Mouse (Mus musculus): Measurements from ENCODE around the gene Tmem164. TPM values are rescaled to one million over a fixed set of nuclear protein-coding genes. Genes with fewer than 3 reads are reported as not detected.

The Tmem164 gene
- polyA plus RNA-seq, 1 experiment from 2014 or later: 42.9 TPM

DNA sequence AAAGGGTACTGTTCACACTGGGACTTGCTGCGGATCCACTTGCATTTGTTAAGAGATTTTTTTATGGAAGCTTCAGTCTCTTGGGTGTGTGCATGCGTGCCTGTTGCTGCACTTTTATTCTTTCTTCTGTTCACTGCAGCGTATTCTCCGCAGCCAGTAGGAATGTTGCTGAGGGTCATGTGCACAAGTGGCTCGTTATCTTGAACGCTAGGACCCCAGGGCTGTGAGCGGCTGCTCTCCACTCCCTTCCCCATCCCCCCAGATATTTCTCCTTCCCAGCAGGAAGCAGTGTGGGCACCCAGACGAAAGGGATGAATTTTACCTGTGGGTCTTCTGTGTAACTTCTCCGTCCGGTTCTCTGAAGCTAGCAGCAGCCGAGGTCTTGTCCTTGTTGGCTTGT, 15.6 kb downstream of the Tmem164 start:
- Histone ChIP-seq H3K9ac (replicated peaks; ENCODE audit: low read depth, low read length) (no peak overlapping the region), H3K4me2 (replicated peaks; ENCODE audit: low read depth, low read length) (no peak overlapping the region), H3K27ac (ENCODE audit: low read length) (no peak overlapping the region), H3K27me3 (ENCODE audit: control insufficient read depth, insufficient read depth, low read length) (no peaks in the 10 kb centered on the region), H3K9me3 (ENCODE audit: control insufficient read depth, low read depth, low read length) (no peaks in the 10 kb centered on the region), H3K36me3 (ENCODE audit: control insufficient read depth, insufficient read depth, low read length) (no peaks in the 10 kb centered on the region; the same call in 1 of the 2 replicates), H3K4me3 (ENCODE audit: low read depth, low read length) (no peak overlapping the region), H3K4me1 (ENCODE audit: control insufficient read depth, insufficient read depth, low read length) (0 out of 2 replicates have a peak, but pooled peaks cover 3% of the 10 kb centered on the region)
- no peak for ATAC-seq (ENCODE audit: insufficient number of reproducible peaks, insufficient read depth, low FRiP score, low read depth)
- WGBS: 74% methylated on average over 11 of the region's 11 CpGs

DNA sequence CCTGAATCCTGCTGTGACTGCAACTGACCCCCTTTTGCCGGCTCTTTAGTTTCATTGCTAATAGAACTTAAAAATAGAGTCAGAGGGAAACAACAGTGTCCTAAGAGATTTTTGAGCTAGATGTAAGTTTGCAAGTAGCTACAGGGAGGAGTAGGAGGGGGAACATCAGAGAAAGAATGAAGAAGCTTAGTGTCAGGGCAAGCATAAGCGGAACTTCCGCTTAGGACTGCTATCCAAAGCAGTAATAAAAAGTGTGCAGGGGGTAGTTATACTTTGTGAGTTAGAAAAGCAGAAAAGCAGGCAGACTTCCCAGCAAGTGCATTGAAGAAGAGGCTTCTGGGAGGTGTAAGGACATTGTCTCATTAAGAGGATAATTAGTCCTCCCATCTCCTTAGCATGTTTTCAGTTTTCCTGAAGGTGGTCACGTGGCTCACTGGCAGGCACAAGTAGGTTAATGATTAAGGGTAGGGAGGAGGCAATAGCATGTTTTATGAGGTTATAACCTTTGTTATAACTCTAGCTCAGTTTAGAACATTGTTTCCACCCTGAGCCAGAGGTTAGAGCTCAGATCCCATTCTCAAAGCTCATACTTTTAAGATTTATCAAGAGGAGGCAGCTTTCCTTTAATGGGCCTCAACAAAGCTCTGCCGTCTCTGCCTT, 16.5 kb downstream of the Tmem164 start:
- no peak overlapping the region for H3K4me3 ChIP-seq (ENCODE audit: low read depth, low read length)
- 68% methylated on average over 5 of the region's 5 CpGs for WGBS
- no peak overlapping the region for H3K4me2 ChIP-seq (replicated peaks; ENCODE audit: low read depth, low read length)

DNA sequence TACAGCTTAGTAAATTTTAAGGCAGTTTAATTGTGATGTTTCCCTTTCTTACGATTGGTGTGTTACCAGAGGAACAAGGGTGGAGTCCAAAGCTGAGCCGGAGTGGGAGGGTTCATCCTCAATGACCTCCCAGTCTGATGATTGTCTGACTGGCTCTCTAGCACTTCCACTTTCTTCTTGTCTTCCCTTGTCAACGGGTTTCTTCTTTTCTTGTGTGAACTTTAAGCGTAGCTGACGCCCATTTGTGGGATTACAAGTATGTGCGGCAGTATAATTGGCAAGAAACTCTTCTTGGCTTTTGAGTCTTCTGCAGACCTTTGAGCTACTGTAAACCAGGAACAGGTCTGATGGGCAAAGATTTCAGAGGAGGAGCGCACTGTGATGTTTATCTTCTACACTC, 17.0 kb downstream of the Tmem164 start:
- H3K4me2 ChIP-seq (replicated peaks; ENCODE audit: low read depth, low read length): no peak overlapping the region
- WGBS: 72% methylated on average over 7 of the region's 7 CpGs
- no peak overlapping the region; the same call in 1 of the 2 replicates for H3K27ac ChIP-seq (ENCODE audit: low read length)
- H3K4me1 ChIP-seq (ENCODE audit: control insufficient read depth, insufficient read depth, low read length): 0 out of 2 replicates have a peak, but pooled peaks cover 3% of the 10 kb centered on the region
- H3K27me3 ChIP-seq (ENCODE audit: control insufficient read depth, insufficient read depth, low read length): no peaks in the 10 kb centered on the region
- no peak for ATAC-seq (ENCODE audit: insufficient number of reproducible peaks, insufficient read depth, low FRiP score, low read depth)
- no peaks in the 10 kb centered on the region for H3K9me3 ChIP-seq (ENCODE audit: control insufficient read depth, low read depth, low read length)
- H3K36me3 ChIP-seq (ENCODE audit: control insufficient read depth, insufficient read depth, low read length): no peaks in the 10 kb centered on the region; the same call in 1 of the 2 replicates
- no peak overlapping the region for H3K9ac ChIP-seq (replicated peaks; ENCODE audit: low read depth, low read length)
- H3K4me3 ChIP-seq (ENCODE audit: low read depth, low read length): no peak overlapping the region

More for the DNA sequence above, 16.5 kb downstream of the Tmem164 start:
- no peaks in the 10 kb centered on the region for H3K9me3 ChIP-seq (ENCODE audit: control insufficient read depth, low read depth, low read length)
- no peak for ATAC-seq (ENCODE audit: insufficient number of reproducible peaks, insufficient read depth, low FRiP score, low read depth)
- H3K27ac ChIP-seq (ENCODE audit: low read length): no peak overlapping the region; the same call in 1 of the 2 replicates
- no peak overlapping the region for H3K9ac ChIP-seq (replicated peaks; ENCODE audit: low read depth, low read length)
- H3K27me3 ChIP-seq (ENCODE audit: control insufficient read depth, insufficient read depth, low read length): no peaks in the 10 kb centered on the region
- H3K36me3 ChIP-seq (ENCODE audit: control insufficient read depth, insufficient read depth, low read length): no peaks in the 10 kb centered on the region; the same call in 1 of the 2 replicates
- H3K4me1 ChIP-seq (ENCODE audit: control insufficient read depth, insufficient read depth, low read length): 0 out of 2 replicates have a peak, but pooled peaks cover 3% of the 10 kb centered on the region

DNA sequence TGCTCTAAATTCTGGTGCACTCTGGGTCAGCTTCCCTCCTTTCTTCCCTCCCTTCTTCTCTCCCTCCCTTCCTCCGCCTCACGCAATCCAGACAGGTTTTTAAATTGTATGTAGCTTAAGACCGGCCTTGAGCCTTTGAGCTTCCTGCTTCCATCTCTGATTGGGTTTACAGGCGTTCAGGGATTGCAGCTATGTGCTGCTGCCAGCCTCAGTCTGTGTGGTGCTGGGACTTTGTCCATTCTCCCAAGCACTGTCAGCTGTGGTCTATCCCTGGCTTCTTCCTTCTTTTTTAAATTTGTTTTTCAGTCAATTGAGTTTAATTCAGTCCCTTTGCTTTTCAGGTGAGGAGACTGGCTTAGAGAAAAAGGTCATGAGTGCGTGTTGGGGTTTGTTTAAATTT, 20.9 kb downstream of the Tmem164 start:
- H3K27me3 ChIP-seq (ENCODE audit: control insufficient read depth, insufficient read depth, low read length): no peaks in the 10 kb centered on the region
- no peak overlapping the region for H3K4me2 ChIP-seq (replicated peaks; ENCODE audit: low read depth, low read length)
- WGBS: 58% methylated on average over 5 of the region's 5 CpGs
- H3K27ac ChIP-seq (ENCODE audit: low read length): peak overlapping the region; percentile 30; the same call in 1 of the 2 replicates
- no peak overlapping the region for H3K9ac ChIP-seq (replicated peaks; ENCODE audit: low read depth, low read length)
- H3K4me1 ChIP-seq (ENCODE audit: control insufficient read depth, insufficient read depth, low read length): 0 out of 2 replicates have a peak, but pooled peaks cover 3% of the 10 kb centered on the region
- H3K9me3 ChIP-seq (ENCODE audit: control insufficient read depth, low read depth, low read length): no peaks in the 10 kb centered on the region
- ATAC-seq (ENCODE audit: insufficient number of reproducible peaks, insufficient read depth, low FRiP score, low read depth): no peak
- no peak overlapping the region for H3K4me3 ChIP-seq (ENCODE audit: low read depth, low read length)
- no peaks in the 10 kb centered on the region; the same call in 1 of the 2 replicates for H3K36me3 ChIP-seq (ENCODE audit: control insufficient read depth, insufficient read depth, low read length)

DNA sequence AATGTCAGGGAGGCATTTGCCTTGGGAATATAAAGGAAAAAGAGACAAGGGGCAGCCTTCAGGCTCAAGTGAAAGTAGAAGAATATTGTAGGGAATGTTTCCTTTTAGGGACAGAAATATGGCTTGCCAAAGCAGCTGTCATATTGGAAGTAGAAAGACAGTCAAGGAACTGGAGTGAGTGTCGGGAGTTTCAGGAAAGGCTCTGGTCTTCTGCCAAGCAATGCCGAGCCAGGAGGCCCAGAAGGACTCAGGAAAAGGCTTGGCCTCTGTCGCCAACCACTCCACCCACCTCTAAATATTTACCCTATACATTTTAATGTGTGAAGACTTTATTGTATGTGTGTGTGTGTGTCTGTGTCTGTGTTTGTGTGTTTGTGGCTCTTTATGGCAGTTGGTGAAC, 21.4 kb downstream of the Tmem164 start:
- no peaks in the 10 kb centered on the region for H3K9me3 ChIP-seq (ENCODE audit: control insufficient read depth, low read depth, low read length)
- no peak overlapping the region for H3K9ac ChIP-seq (replicated peaks; ENCODE audit: low read depth, low read length)
- H3K4me1 ChIP-seq (ENCODE audit: control insufficient read depth, insufficient read depth, low read length): 0 out of 2 replicates have a peak, but pooled peaks cover 3% of the 10 kb centered on the region
- no peak for ATAC-seq (ENCODE audit: insufficient number of reproducible peaks, insufficient read depth, low FRiP score, low read depth)
- no peak overlapping the region for H3K4me2 ChIP-seq (replicated peaks; ENCODE audit: low read depth, low read length)
- WGBS: 43% methylated on average over 3 of the region's 3 CpGs
- H3K27ac ChIP-seq (ENCODE audit: low read length): no peak overlapping the region; the same call in 1 of the 2 replicates
- H3K4me3 ChIP-seq (ENCODE audit: low read depth, low read length): no peak overlapping the region
- H3K36me3 ChIP-seq (ENCODE audit: control insufficient read depth, insufficient read depth, low read length): no peaks in the 10 kb centered on the region; the same call in 1 of the 2 replicates
- H3K27me3 ChIP-seq (ENCODE audit: control insufficient read depth, insufficient read depth, low read length): no peaks in the 10 kb centered on the region

DNA sequence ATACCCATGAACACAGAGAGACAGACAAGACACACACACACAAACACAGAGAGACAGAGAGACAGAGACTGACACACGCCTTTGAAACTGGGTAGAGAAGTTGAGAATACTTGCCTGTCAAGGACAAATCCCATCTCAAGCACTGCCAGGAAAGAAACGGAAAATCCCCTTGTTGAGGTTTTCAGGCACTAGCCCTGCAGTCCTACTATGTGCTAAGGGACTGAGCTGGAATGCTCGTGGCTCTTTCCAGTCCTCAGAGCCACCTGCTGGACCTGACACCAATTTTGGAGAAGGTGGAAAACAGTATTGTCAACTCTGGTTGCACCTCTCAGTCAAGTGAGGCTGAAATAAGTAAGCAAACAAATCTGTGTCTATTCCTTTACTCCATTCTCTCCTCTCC, 22.7 kb downstream of the Tmem164 start:
- no peak overlapping the region for H3K9ac ChIP-seq (replicated peaks; ENCODE audit: low read depth, low read length)
- H3K9me3 ChIP-seq (ENCODE audit: control insufficient read depth, low read depth, low read length): no peaks in the 10 kb centered on the region
- H3K4me1 ChIP-seq (ENCODE audit: control insufficient read depth, insufficient read depth, low read length): 0 out of 2 replicates have a peak, but pooled peaks cover 3% of the 10 kb centered on the region
- ATAC-seq (ENCODE audit: insufficient number of reproducible peaks, insufficient read depth, low FRiP score, low read depth): no peak
- H3K36me3 ChIP-seq (ENCODE audit: control insufficient read depth, insufficient read depth, low read length): no peaks in the 10 kb centered on the region; the same call in 1 of the 2 replicates
- no peak overlapping the region for H3K4me3 ChIP-seq (ENCODE audit: low read depth, low read length)
- no peak overlapping the region for H3K4me2 ChIP-seq (replicated peaks; ENCODE audit: low read depth, low read length)
- WGBS: 77% methylated on average over 3 of the region's 3 CpGs
- H3K27ac ChIP-seq (ENCODE audit: low read length): no peak overlapping the region
- H3K27me3 ChIP-seq (ENCODE audit: control insufficient read depth, insufficient read depth, low read length): no peaks in the 10 kb centered on the region

DNA sequence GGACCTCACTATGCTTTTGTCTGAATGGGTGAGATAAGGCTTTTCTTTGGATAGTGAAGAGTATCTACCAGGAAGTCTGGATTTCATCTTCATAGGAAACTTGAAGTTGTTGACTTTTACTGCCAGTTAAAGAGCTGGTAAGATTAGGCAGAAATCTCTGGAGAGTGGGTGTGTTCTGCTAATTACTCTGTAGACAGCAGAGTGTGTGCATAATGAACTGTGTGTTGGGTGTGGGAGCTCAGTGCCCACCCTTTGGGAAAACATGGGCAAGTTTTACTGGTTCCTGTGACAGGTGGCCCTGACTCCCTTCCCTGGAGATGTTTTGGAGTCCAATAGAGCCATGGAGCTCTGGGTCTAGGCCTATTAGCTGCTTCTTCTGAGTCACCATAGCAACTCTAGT, 27.1 kb downstream of the Tmem164 start:
- Histone ChIP-seq H3K4me3 (ENCODE audit: low read depth, low read length) (no peak overlapping the region), H3K4me2 (replicated peaks; ENCODE audit: low read depth, low read length) (no peak overlapping the region), H3K9me3 (ENCODE audit: control insufficient read depth, low read depth, low read length) (no peaks in the 10 kb centered on the region), H3K36me3 (ENCODE audit: control insufficient read depth, insufficient read depth, low read length) (no peaks in the 10 kb centered on the region), H3K9ac (replicated peaks; ENCODE audit: low read depth, low read length) (no peak overlapping the region), H3K27ac (ENCODE audit: low read length) (no peak overlapping the region), H3K27me3 (ENCODE audit: control insufficient read depth, insufficient read depth, low read length) (no peaks in the 10 kb centered on the region), H3K4me1 (ENCODE audit: control insufficient read depth, insufficient read depth, low read length) (no peaks in the 10 kb centered on the region)
- ATAC-seq (ENCODE audit: insufficient number of reproducible peaks, insufficient read depth, low FRiP score, low read depth): no peak

DNA sequence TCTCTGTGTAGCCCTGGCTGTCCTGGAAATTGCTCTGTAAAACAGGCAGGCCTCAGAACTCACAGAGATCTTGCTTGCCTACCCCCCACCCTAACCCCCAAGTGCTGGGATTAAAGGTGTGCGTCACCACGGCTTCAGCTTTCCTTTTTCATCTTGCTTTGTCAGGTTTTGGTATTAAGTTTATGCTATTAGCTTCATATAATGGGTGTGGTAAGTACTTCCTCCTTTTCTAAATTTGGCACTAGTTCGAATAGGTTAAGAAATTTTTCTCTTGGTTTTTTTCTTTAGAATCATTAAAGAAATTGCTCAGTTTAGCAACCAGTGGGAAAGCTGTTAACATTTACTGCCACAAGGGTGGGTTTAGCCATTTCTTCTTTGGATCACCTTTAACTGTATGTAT, 34.8 kb downstream of the Tmem164 start:
- Histone ChIP-seq H3K4me2 (replicated peaks; ENCODE audit: low read depth, low read length) (no peak overlapping the region), H3K9me3 (ENCODE audit: control insufficient read depth, low read depth, low read length) (no peaks in the 10 kb centered on the region), H3K36me3 (ENCODE audit: control insufficient read depth, insufficient read depth, low read length) (no peaks in the 10 kb centered on the region), H3K27ac (ENCODE audit: low read length) (no peak overlapping the region), H3K27me3 (ENCODE audit: control insufficient read depth, insufficient read depth, low read length) (no peaks in the 10 kb centered on the region), H3K4me1 (ENCODE audit: control insufficient read depth, insufficient read depth, low read length) (no peaks in the 10 kb centered on the region; the same call in 1 of the 2 replicates), H3K4me3 (ENCODE audit: low read depth, low read length) (no peak overlapping the region), H3K9ac (replicated peaks; ENCODE audit: low read depth, low read length) (no peak overlapping the region)
- no peak for ATAC-seq (ENCODE audit: insufficient number of reproducible peaks, insufficient read depth, low FRiP score, low read depth)
- 75% methylated on average over 3 of the region's 3 CpGs for WGBS
